Mouse (Mus musculus) E14TG2a.4 (cell line): ENCODE measurements around the gene Slc38a4.
A peak's percentile ranks its signal among the peaks of the same experiment; 100 is the strongest.

Experiments used
- H3K27me3 ChIP-seq: 2 replicates; pipeline ENCODE4 v1.6.1; 2014; ENCODE audit warnings: low read length, control low read depth; ENCODE audit not compliant: insufficient read depth
- H3K36me3 ChIP-seq: 2 replicates; pipeline ENCODE4 v1.6.1; 2014; ENCODE audit warnings: low read length, control low read depth; ENCODE audit not compliant: insufficient read depth
- H3K4me1 ChIP-seq: replicated peaks from 2 replicates; pipeline ENCODE4 v1.6.1; 2014; ENCODE audit warnings: low read depth, low read length, control low read depth
- H3K4me3 ChIP-seq: replicated peaks from 2 replicates; pipeline ENCODE4 v1.5.1; 2014; ENCODE audit warnings: mild to moderate bottlenecking, low read length
- H3K9me3 ChIP-seq: 2 replicates; pipeline ENCODE4 v1.6.1; 2014; ENCODE audit warnings: low read length, control low read depth
- CTCF ChIP-seq: conservative IDR thresholded peaks from 2 replicates; pipeline ENCODE4 v1.5.1; 2014; ENCODE audit warnings: low read length
- NANOG ChIP-seq: IDR thresholded peaks from 2 replicates; pipeline ENCODE4 v1.6.1; 2014; ENCODE audit warnings: borderline replicate concordance, low read length, mixed read lengths
- POU5F1 ChIP-seq: IDR thresholded peaks from 2 replicates; pipeline ENCODE4 v1.6.1; 2014; ENCODE audit warnings: low read length, borderline replicate concordance

Gene Slc38a4

GRCm38 (mm10) chr15:97030136-97030535 is 25.6 kb downstream of the Slc38a4 start:
- H3K4me1 ChIP-seq = peaks cover 91% of the 10 kb centered on the region
- no peaks in the 10 kb centered on the region for H3K27me3 ChIP-seq
- H3K4me3 ChIP-seq = no peak overlapping the region
- no peaks in the 10 kb centered on the region for H3K9me3 ChIP-seq
- H3K36me3 ChIP-seq = peaks cover 33% of the 10 kb centered on the region
- TF ChIP-seq CTCF (no peak), NANOG (no peak), POU5F1 (no peak)

GRCm38 (mm10) chr15:97029064-97029791 is 26.5 kb downstream of the Slc38a4 start:
- Histone ChIP-seq H3K27me3 (no peaks in the 10 kb centered on the region), H3K4me1 (peaks cover 94% of the 10 kb centered on the region), H3K36me3 (peaks cover 34% of the 10 kb centered on the region), H3K9me3 (no peaks in the 10 kb centered on the region), H3K4me3 (peak overlapping the region; percentile 18; the same call in 1 of the 2 replicates)
- no peak for TF ChIP-seq POU5F1
- TF ChIP-seq CTCF = no peak
- no peak for TF ChIP-seq NANOG

- H3K36me3 ChIP-seq = peaks cover 31% of the 10 kb centered on the region
- no peaks in the 10 kb centered on the region for H3K9me3 ChIP-seq
- peaks cover 95% of the 10 kb centered on the region for H3K4me1 ChIP-seq
- H3K4me3 ChIP-seq = peak overlapping the region; percentile 18; the same call in 1 of the 2 replicates
- no peaks in the 10 kb centered on the region for H3K27me3 ChIP-seq
- TF ChIP-seq CTCF (no peak), NANOG (no peak), POU5F1 (no peak)
Observed at GRCm38 (mm10) chr15:97028651-97029050, 27.1 kb downstream of the Slc38a4 start.

GRCm38 (mm10) chr15:97028046-97028634 is 27.6 kb downstream of the Slc38a4 start:
- Histone ChIP-seq H3K27me3 (no peaks in the 10 kb centered on the region), H3K4me3 (peak overlapping the region; percentile 18; the same call in 1 of the 2 replicates), H3K36me3 (peaks cover 27% of the 10 kb centered on the region; the same call in 1 of the 2 replicates), H3K4me1 (peaks cover 95% of the 10 kb centered on the region), H3K9me3 (no peaks in the 10 kb centered on the region)
- TF ChIP-seq POU5F1 (peak; percentile 7; the same call in 1 of the 2 replicates), CTCF (no peak)

- Histone ChIP-seq H3K4me1 (peaks cover 95% of the 10 kb centered on the region), H3K27me3 (no peaks in the 10 kb centered on the region), H3K4me3 (no peak overlapping the region), H3K9me3 (no peaks in the 10 kb centered on the region), H3K36me3 (peaks cover 19% of the 10 kb centered on the region; the same call in 1 of the 2 replicates)
- TF ChIP-seq POU5F1 = no peak
- no peak for TF ChIP-seq NANOG
- no peak for TF ChIP-seq CTCF
Observed at GRCm38 (mm10) chr15:97026670-97027069, 29.1 kb downstream of the Slc38a4 start.

GRCm38 (mm10) chr15:97022764-97023163 is 33.0 kb downstream of the Slc38a4 start:
- peaks cover 84% of the 10 kb centered on the region for H3K4me1 ChIP-seq
- TF ChIP-seq POU5F1 = no peak
- H3K36me3 ChIP-seq = peaks cover 47% of the 10 kb centered on the region
- no peak overlapping the region for H3K4me3 ChIP-seq
- no peaks in the 10 kb centered on the region for H3K9me3 ChIP-seq
- no peaks in the 10 kb centered on the region for H3K27me3 ChIP-seq

- no peaks in the 10 kb centered on the region for H3K9me3 ChIP-seq
- H3K4me1 ChIP-seq = peaks cover 79% of the 10 kb centered on the region
- peaks cover 48% of the 10 kb centered on the region for H3K36me3 ChIP-seq
- no peak for TF ChIP-seq CTCF
- H3K27me3 ChIP-seq = no peaks in the 10 kb centered on the region
- no peak overlapping the region; the same call in none of the 2 replicates for H3K4me3 ChIP-seq
Observed at GRCm38 (mm10) chr15:97022213-97022612, 33.5 kb downstream of the Slc38a4 start.

- TF ChIP-seq CTCF = no peak
- TF ChIP-seq POU5F1 = no peak
- TF ChIP-seq NANOG = no peak
- no peaks in the 10 kb centered on the region for H3K27me3 ChIP-seq
Observed at GRCm38 (mm10) chr15:97020221-97020620, 35.5 kb downstream of the Slc38a4 start.

GRCm38 (mm10) chr15:97019323-97019722 is 36.4 kb downstream of the Slc38a4 start:
- H3K27me3 ChIP-seq = no peaks in the 10 kb centered on the region
- no peaks in the 10 kb centered on the region for H3K9me3 ChIP-seq

More at GRCm38 (mm10) chr15:97020221-97020620, 35.5 kb downstream of the Slc38a4 start:
- H3K9me3 ChIP-seq = no peaks in the 10 kb centered on the region
- H3K4me3 ChIP-seq = no peak overlapping the region
- H3K4me1 ChIP-seq = peaks cover 60% of the 10 kb centered on the region
- peaks cover 59% of the 10 kb centered on the region for H3K36me3 ChIP-seq

More at GRCm38 (mm10) chr15:97019323-97019722, 36.4 kb downstream of the Slc38a4 start:
- Histone ChIP-seq H3K4me3 (no peak overlapping the region), H3K4me1 (peaks cover 51% of the 10 kb centered on the region), H3K36me3 (peaks cover 64% of the 10 kb centered on the region)
- TF ChIP-seq CTCF (no peak), POU5F1 (no peak), NANOG (no peak)
